Mouse (Mus musculus) kidney, embryonic 15.5 days (tissue): Measurements from ENCODE around the gene Tcerg1l. TPM values are rescaled to one million over a fixed set of nuclear protein-coding genes. Genes with fewer than 3 reads are reported as not detected.

ENCODE experiments used
- ATAC-seq: fragments of 200-750 bp; cut with Nextera tagmentation; replicated peaks from 2 replicates; pipeline ENCODE4 v1.8.0; 2017; ENCODE audit warnings: moderate TSS enrichment; ENCODE audit not compliant: low FRiP score
- H3K27ac ChIP-seq: fragments of 300-500 bp; sonication (generic); 2 replicates; pipeline ENCODE4 v1.5.1; 2015; ENCODE audit warnings: mild to moderate bottlenecking, inconsistent platforms
- H3K27me3 ChIP-seq: fragments of 300-500 bp; sonication (generic); 2 replicates; pipeline ENCODE4 v1.6.1; 2015; ENCODE audit warnings: inconsistent platforms
- H3K36me3 ChIP-seq: fragments of 300-500 bp; sonication (generic); 2 replicates; pipeline ENCODE4 v1.6.1; 2015; ENCODE audit warnings: inconsistent platforms
- H3K4me1 ChIP-seq: fragments of 300-500 bp; sonication (generic); 2 replicates; pipeline ENCODE4 v1.6.1; 2015; ENCODE audit warnings: inconsistent platforms
- H3K4me2 ChIP-seq: fragments of 300-500 bp; sonication (generic); 2 replicates; pipeline ENCODE4 v1.6.1; 2015; ENCODE audit warnings: moderate library complexity, mild to moderate bottlenecking, inconsistent platforms
- H3K4me3 ChIP-seq: fragments of 300-500 bp; sonication (generic); replicated peaks from 2 replicates; pipeline ENCODE4 v1.5.1; 2015; ENCODE audit warnings: mild to moderate bottlenecking, inconsistent platforms
- H3K9ac ChIP-seq: fragments of 300-500 bp; sonication (generic); 2 replicates; pipeline ENCODE4 v1.6.1; 2015; ENCODE audit warnings: mild to moderate bottlenecking, inconsistent platforms
- H3K9me3 ChIP-seq: fragments of 300-500 bp; sonication (generic); replicated peaks from 2 replicates; pipeline ENCODE4 v1.6.1; 2016; ENCODE audit warnings: inconsistent platforms
- WGBS: fragments of 180-500 bp; shearing (Covaris S2); methylation state at CpG from one replicate; pipeline ENCODE4 v1.1.7; 2015; ENCODE audit warnings: mixed read lengths; 5-methylcytosine and 5-hydroxymethylcytosine counted together
- polyA plus RNA-seq: library from polyadenylated mRNA; unstranded; fragments of >200 nt; fragmentation: Nextera tagmentation; extraction: Ambion mirVana; gene quantifications from 2 replicates; pipeline ENCODE4 v1.2.1, GENCODE M21; 2015

The Tcerg1l gene
- polyA plus RNA-seq, 1 experiment from 2014 or later, result 1.8 TPM

DNA sequence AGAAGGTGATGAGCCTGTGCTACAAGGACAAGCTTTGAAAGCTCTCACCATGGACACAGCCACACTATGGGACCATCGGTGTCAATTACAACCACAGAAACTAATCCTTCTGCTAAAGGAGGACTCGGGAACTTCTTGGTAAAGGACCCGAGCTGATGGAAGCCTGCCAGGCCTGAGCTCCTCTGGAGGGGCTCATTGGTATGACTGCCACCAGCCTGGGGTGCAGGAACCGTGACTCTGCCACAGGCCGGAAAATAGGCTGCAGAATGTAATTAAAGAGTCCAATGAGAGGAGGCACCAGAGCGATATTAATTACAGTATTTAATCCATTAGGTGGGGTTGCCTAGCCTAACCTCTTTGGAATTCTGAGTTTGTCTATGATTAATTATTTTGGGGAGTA, 52.1 kb downstream of the Tcerg1l start:
- WGBS, result 52% methylated on average over 6 of the region's 6 CpGs
- H3K36me3 ChIP-seq, result no peaks in the 10 kb centered on the region
- no peak overlapping the region for H3K27ac ChIP-seq
- ATAC-seq, result peak; percentile 74
- H3K9me3 ChIP-seq, result no peaks in the 10 kb centered on the region
- no peaks in the 10 kb centered on the region for H3K27me3 ChIP-seq
- H3K9ac ChIP-seq, result no peak overlapping the region
- H3K4me1 ChIP-seq, result no peaks in the 10 kb centered on the region
- no peak overlapping the region for H3K4me3 ChIP-seq
- no peak overlapping the region for H3K4me2 ChIP-seq

DNA sequence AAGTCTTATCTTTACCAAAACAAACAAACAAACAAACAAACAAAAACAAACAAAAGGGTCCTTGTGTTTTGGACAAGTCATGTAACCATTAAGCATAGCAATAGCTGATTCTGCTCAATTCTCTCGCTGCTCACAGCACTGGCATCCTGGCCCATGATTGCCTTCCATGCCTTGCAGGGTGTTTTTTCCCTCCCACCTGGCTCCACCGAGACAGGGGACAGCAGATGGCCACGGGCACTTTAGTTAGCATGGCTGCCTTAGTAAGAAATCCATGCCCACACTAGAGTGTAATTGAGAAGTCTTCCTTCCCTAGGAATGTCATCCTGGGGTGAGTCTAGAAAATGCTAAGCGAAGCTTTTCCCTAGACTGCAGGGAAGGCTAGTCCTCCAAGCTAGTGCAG, 59.1 kb downstream of the Tcerg1l start:
- no peak overlapping the region for H3K4me2 ChIP-seq
- no peaks in the 10 kb centered on the region for H3K9me3 ChIP-seq
- no peak overlapping the region for H3K27ac ChIP-seq
- no peak overlapping the region for H3K4me3 ChIP-seq
- no peaks in the 10 kb centered on the region for H3K36me3 ChIP-seq
- no peak overlapping the region for H3K9ac ChIP-seq
- H3K4me1 ChIP-seq, result no peaks in the 10 kb centered on the region
- WGBS, result 57% methylated on average over 4 of the region's 4 CpGs
- ATAC-seq, result no peak
- H3K27me3 ChIP-seq, result no peaks in the 10 kb centered on the region

DNA sequence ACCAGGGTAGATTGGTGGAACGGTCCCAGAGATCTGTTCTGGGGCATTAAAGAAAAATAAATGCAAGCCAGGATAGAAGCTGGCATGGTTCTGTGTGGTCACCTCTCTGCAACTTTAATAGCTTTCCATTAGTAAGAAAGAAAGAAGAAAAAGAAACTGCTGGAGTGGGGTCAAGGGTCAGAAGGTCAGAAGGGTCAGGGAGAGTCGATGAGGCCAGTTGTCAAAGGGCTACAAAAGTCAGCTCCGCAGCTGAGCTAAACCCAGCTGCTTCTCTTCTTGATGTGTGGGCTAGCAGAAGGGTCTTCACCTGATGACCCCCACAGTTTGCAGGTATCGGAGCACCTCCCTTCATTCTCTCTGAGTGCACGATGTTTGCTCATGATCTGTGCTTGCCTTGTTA, 59.6 kb downstream of the Tcerg1l start:
- Histone ChIP-seq H3K36me3 (no peaks in the 10 kb centered on the region), H3K27me3 (no peaks in the 10 kb centered on the region), H3K9me3 (no peaks in the 10 kb centered on the region), H3K4me3 (no peak overlapping the region), H3K27ac (no peak overlapping the region), H3K4me1 (no peaks in the 10 kb centered on the region), H3K9ac (no peak overlapping the region), H3K4me2 (no peak overlapping the region)
- 28% methylated on average over 5 of the region's 5 CpGs for WGBS
- ATAC-seq, result no peak

DNA sequence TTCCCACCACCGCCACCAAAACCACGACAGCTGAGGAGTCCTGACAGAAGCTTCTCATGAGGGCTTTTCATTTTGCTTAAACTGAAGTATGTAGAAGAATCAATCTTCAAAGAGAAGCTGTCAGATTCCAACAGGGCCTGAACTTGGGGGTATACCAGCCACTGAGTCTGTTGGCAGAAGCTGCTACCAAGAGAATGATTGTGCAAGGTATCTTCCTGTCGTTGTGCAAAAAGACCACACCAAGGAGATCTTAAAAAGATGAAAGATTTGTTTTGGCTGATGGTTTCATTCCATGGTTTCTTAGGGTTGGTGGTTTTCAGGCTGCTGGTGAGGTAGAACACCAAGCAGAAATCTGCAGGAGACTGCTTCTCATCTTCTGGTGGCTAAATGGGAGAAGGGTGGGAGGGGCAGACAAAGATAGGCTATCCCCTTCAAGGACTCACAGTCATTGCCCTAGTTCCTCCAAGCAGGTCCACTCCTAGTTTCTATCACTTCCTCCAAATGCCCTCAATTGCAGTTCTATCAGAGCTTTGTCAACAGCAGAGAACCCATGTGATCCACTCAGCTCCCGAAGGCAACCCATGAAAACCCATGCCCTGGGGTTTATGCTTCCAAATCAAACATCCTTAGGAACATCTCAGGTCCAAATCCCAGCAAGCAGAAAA, 64.9 kb downstream of the Tcerg1l start:
- no peak for ATAC-seq
- Histone ChIP-seq H3K27me3 (no peaks in the 10 kb centered on the region), H3K27ac (no peak overlapping the region), H3K36me3 (no peaks in the 10 kb centered on the region), H3K4me3 (no peak overlapping the region), H3K9me3 (no peaks in the 10 kb centered on the region), H3K4me2 (no peak overlapping the region), H3K4me1 (no peaks in the 10 kb centered on the region), H3K9ac (no peak overlapping the region)
- 88% methylated on average over 4 of the region's 4 CpGs for WGBS

DNA sequence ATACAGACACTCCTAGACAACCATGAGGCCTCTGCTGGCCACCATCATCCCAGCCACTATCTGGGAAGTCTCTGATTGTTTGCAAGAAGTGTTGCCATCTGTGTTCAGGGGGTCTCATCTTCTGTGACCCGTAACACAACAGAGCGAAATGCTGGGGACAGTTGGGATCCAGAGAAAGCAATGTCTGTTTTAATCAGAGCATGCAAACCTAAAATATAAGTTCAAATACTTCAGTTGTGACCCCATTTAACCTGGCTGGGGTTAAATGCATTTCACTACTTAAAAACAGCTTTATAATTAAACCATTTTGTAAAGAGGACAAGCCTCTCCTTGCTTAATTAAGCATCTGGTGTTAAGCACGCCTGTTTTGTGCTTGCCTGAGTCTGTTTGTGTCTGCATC, 66.3 kb downstream of the Tcerg1l start:
- ATAC-seq, result no peak
- H3K9me3 ChIP-seq, result no peaks in the 10 kb centered on the region
- H3K9ac ChIP-seq, result no peak overlapping the region
- no peak overlapping the region for H3K4me3 ChIP-seq
- H3K4me2 ChIP-seq, result no peak overlapping the region
- H3K4me1 ChIP-seq, result peaks cover 10% of the 10 kb centered on the region; the same call in 1 of the 2 replicates
- no peaks in the 10 kb centered on the region for H3K36me3 ChIP-seq
- no peaks in the 10 kb centered on the region for H3K27me3 ChIP-seq
- WGBS, result 79% methylated on average over 3 of the region's 3 CpGs
- H3K27ac ChIP-seq, result no peak overlapping the region

DNA sequence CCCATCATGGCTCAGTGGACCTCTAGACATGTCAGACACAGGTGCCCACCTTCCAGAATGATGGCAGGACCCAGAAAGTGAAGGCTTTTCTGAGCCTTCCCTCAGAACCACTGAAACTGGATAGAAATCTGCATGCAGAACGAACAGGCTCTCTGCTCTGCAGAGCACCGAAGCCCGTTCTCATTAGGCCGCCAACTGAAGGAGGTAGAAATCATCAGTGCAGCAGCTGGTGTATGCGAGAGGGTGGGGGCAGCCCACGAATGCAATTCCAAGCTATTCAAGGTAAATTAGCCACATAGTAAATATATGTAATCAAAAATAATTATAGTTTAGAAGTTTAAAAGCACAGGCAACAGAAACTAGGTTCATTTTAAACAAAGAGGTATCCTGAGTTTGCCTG, 68.9 kb downstream of the Tcerg1l start:
- 76% methylated on average over 6 of the region's 6 CpGs for WGBS
- no peak for ATAC-seq

DNA sequence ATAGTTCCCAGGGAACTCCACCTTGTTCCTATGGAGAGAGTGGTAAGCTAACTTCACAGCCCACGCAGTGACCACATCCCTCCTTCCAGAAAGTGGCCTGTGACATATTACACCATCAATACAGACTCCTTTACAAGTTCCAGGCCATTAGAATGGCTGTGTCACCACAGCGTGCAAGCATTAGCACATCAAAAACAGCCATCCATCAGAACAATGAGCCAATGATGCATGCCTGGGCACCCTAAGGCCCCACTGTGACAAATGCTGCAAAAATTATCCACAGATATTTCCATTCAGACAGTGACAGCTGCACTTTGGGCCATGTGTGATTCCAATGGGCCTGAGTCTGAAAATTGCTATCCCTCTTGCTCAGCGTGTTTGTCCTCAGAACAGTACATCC, 70.8 kb downstream of the Tcerg1l start:
- no peaks in the 10 kb centered on the region for H3K27me3 ChIP-seq
- ATAC-seq, result no peak
- peaks cover 11% of the 10 kb centered on the region; the same call in 1 of the 2 replicates for H3K4me1 ChIP-seq
- 39% methylated on average over 3 of the region's 3 CpGs for WGBS
- H3K36me3 ChIP-seq, result no peaks in the 10 kb centered on the region
- H3K9me3 ChIP-seq, result no peaks in the 10 kb centered on the region
- no peak overlapping the region for H3K4me2 ChIP-seq
- no peak overlapping the region for H3K9ac ChIP-seq
- H3K27ac ChIP-seq, result no peak overlapping the region
- no peak overlapping the region for H3K4me3 ChIP-seq

More for the DNA sequence above, 68.9 kb downstream of the Tcerg1l start:
- H3K4me2 ChIP-seq, result no peak overlapping the region
- peaks cover 11% of the 10 kb centered on the region; the same call in 1 of the 2 replicates for H3K4me1 ChIP-seq
- H3K27me3 ChIP-seq, result no peaks in the 10 kb centered on the region
- no peak overlapping the region for H3K4me3 ChIP-seq
- H3K27ac ChIP-seq, result no peak overlapping the region
- H3K9ac ChIP-seq, result no peak overlapping the region
- H3K9me3 ChIP-seq, result no peaks in the 10 kb centered on the region
- no peaks in the 10 kb centered on the region for H3K36me3 ChIP-seq

DNA sequence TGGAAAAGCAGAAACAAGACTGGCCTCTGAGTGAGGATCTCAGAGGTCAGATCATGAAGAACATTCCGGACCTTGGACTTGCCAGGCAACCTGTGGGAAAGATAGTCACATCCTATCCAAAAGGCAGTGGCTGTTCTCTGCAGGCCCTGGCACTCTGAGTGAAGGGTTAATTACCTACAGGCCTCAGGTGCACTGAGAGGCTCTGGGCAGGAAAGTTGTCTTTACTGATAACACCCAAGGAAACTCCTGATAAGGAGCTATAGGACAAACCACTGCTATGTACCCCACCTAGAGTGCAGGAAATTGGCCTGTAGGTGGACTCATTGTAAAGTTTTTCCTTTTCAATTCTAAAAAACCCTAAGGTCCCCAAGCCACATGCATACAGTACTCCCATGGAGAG, 83.8 kb downstream of the Tcerg1l start:
- no peak overlapping the region for H3K4me2 ChIP-seq
- H3K4me3 ChIP-seq, result no peak overlapping the region
- H3K36me3 ChIP-seq, result no peaks in the 10 kb centered on the region
- no peaks in the 10 kb centered on the region for H3K4me1 ChIP-seq
- H3K27me3 ChIP-seq, result no peaks in the 10 kb centered on the region
- 100% methylated on average over 1 of the region's 1 CpGs for whole genome bisulfite sequencing
- H3K9ac ChIP-seq, result no peak overlapping the region
- no peaks in the 10 kb centered on the region for H3K9me3 ChIP-seq
- no peak overlapping the region for H3K27ac ChIP-seq
- no peak for ATAC-seq

DNA sequence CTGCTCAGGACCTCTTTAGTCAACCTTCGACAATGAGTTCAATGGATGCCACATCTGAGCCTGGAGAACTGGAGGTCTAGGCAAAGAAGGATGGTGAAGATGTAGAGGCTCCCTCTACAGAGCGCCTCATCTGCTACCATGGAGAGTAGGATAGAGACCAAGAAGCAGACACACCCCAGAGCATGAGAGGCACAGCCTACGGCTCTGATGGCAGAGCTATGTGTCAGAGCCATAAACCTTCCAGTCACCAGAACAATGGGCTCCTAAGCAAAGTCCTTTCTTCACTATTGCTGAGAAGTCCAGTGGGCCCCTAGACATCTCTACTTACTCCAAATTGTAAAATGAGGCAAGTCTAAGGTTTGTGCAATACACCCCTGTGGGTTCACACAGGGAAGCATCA, 91.4 kb downstream of the Tcerg1l start:
- no peak overlapping the region for H3K4me2 ChIP-seq
- ATAC-seq, result no peak
- H3K27me3 ChIP-seq, result no peaks in the 10 kb centered on the region
- 69% methylated on average over 3 of the region's 3 CpGs for WGBS
- no peak overlapping the region for H3K9ac ChIP-seq
- no peak overlapping the region for H3K27ac ChIP-seq
- H3K36me3 ChIP-seq, result no peaks in the 10 kb centered on the region
- H3K4me1 ChIP-seq, result no peaks in the 10 kb centered on the region
- no peaks in the 10 kb centered on the region for H3K9me3 ChIP-seq
- no peak overlapping the region for H3K4me3 ChIP-seq

DNA sequence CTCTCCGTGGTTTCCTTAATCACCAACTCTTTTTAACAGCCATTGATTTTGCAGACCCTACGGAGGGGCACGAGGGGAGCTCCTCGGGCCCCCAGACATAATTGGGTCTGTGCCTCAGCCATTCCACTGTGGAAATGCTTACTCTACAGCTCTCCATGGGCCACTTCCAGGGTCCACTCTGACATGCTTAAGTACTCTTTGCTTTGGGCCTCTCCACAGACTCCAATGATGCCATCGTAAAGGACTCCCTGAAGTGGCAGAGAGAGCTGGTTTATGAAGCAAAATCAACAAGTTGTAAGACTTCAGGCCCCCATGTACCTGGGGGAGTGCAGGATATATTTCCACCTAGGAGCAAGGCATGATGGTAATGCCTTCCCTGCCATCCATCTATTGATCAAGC, 112.7 kb downstream of the Tcerg1l start:
- no peak for ATAC-seq
- 86% methylated on average over 5 of the region's 5 CpGs for WGBS
- no peaks in the 10 kb centered on the region for H3K9me3 ChIP-seq
- no peak overlapping the region for H3K9ac ChIP-seq
- 0 out of 2 replicates have a peak, but pooled peaks cover 2% of the 10 kb centered on the region for H3K4me1 ChIP-seq
- no peak overlapping the region for H3K4me2 ChIP-seq
- H3K27ac ChIP-seq, result no peak overlapping the region
- no peaks in the 10 kb centered on the region for H3K36me3 ChIP-seq
- no peaks in the 10 kb centered on the region for H3K27me3 ChIP-seq
- H3K4me3 ChIP-seq, result no peak overlapping the region

DNA sequence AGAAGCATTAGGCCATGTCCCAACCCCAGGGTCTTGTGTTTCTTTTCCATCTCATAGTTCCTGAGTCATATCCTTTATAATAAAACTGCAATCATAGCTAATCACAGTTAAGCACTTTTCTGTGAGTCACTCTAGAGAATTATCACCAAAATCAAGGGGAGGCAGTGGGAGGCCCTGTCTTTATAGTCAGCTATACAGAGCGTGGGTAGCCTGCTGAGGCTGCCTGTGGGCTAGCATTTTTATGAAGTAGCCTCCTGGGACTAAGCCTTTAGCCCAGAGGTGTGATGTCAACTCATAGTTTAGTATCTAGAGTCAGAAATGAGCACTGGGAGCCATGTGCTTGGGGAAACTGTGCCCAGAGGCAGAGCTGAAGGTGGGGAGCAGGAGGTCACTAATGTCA, 122.3 kb downstream of the Tcerg1l start:
- Histone ChIP-seq H3K27me3 (no peaks in the 10 kb centered on the region), H3K27ac (no peak overlapping the region), H3K4me1 (no peaks in the 10 kb centered on the region; the same call in 1 of the 2 replicates), H3K9me3 (no peaks in the 10 kb centered on the region), H3K4me2 (no peak overlapping the region), H3K36me3 (no peaks in the 10 kb centered on the region), H3K4me3 (no peak overlapping the region), H3K9ac (no peak overlapping the region)
- no peak for ATAC-seq
- 47% methylated on average over 1 of the region's 1 CpGs for WGBS

DNA sequence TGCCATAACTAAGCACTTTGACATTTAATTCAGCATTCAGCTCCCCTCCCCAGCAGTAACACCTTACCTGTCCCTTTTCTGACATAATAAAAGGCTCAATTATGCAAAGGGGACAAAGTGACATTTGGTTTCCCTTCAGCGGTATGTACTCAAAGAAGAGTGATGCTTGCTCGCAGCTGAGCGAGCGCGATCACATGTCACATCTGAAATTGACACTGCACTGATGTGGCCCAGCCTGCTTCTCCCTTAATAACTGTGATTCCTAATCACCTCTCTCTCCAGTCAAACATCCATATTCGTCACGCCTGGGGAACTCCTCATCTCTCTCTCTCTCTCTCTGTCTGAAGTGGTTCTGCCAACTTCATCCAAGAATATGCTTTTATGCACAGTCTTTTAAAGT, 126.2 kb downstream of the Tcerg1l start:
- Histone ChIP-seq H3K36me3 (no peaks in the 10 kb centered on the region), H3K27ac (no peak overlapping the region), H3K9me3 (no peaks in the 10 kb centered on the region), H3K9ac (no peak overlapping the region), H3K4me3 (no peak overlapping the region), H3K27me3 (no peaks in the 10 kb centered on the region), H3K4me1 (peaks cover 9% of the 10 kb centered on the region), H3K4me2 (no peak overlapping the region)
- ATAC-seq, result no peak
- 68% methylated on average over 7 of the region's 7 CpGs for WGBS

DNA sequence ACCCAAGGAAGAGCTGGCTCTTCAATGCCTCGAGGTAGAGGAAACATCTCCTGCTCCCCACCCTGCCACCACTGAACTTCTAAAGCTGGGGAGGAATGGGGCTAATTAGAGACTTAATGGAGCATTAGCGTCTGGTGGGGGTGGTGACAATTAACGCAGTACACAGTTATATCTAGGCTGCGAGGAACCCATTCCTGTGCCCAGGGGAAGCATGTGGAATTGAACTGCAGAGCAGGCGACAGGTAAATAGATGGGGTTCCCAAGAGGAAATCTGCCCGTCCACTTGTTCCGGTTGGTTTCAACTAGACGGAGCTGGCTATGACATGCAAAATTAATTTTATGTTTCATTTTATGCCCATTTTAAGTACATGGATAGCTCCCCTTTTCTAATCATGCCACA, 128.1 kb downstream of the Tcerg1l start:
- H3K4me1 ChIP-seq, result peaks cover 9% of the 10 kb centered on the region
- no peak overlapping the region for H3K27ac ChIP-seq
- no peak; the same call in 1 of the 2 replicates for ATAC-seq
- H3K36me3 ChIP-seq, result no peaks in the 10 kb centered on the region
- H3K9ac ChIP-seq, result no peak overlapping the region
- WGBS, result 51% methylated on average over 8 of the region's 8 CpGs
- H3K4me3 ChIP-seq, result no peak overlapping the region
- H3K9me3 ChIP-seq, result no peaks in the 10 kb centered on the region
- no peak overlapping the region for H3K4me2 ChIP-seq
- H3K27me3 ChIP-seq, result no peaks in the 10 kb centered on the region
